Mouse (Mus musculus) liver, adult 2 months (tissue): Measurements from ENCODE around the gene Olfr576.

Experiments
- CTCF ChIP-seq: fragments of 200-500 bp; IDR thresholded peaks from 2 replicates; pipeline ENCODE4 v1.5.1; 2011; ENCODE audit warnings: low read depth, low read length, control low read depth
- POLR2A ChIP-seq: fragments of 200-500 bp; IDR thresholded peaks from 2 replicates; pipeline ENCODE4 v1.6.1; 2011; ENCODE audit warnings: low read length, control low read depth; ENCODE audit not compliant: insufficient read depth; ENCODE audit errors: extremely low read depth

DNA sequence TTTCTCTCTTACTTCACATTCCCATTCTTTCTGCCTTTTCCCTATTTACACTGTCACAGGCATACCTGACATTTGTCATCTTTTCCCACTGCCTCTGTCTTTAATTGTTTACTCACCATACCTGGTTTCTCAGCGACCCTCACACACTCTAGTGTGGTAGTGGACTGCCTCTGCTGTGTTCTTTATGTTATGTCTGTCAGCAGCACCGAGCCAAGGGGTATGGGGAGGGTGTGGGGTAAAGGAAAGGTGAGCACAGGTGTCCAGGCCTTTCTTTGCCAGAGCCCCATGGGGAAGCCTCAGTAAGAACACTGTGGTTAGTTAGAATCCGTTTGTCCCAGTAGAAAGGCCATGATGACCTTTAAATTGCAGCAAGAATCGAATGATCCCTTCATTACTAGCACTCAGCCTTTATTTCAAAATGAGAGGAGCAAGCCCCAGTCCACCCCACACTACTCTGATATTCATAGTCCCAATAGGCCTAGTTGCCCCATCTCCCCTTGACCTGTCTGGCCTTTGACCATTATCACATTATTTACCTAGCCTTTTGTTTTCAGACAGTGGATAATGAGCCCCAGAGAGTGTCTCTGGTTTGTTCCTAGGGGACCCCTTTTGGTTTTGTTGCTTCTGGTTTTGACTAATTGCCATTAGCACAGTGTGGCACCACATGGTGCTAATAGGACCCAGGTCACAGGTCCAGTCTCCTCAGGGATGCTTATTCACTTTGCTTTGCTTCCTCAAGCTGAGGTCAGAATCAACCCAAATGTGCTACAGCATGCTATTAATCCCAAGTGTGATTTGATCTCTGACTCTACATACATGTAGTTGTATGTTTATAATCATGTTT is 45.2 kb upstream of the Olfr576 start, which contains the start of gene Olfr571:
- TF ChIP-seq CTCF (no peak), POLR2A (no peak)
